Mouse (Mus musculus) layer of hippocampus, adult 9-10 months (tissue): ENCODE measurements around the gene Tfcp2l1.
"Not testable (repeated sequence)": the region's sequence is repeated elsewhere in the genome, so short reads cannot be mapped to it uniquely, and the experiment has no call there.

ENCODE experiments used
- DNase-seq: peaks from one replicate; pipeline ENCODE4 v3.0.0; 2022; ENCODE audit warnings: low spot score

The Tfcp2l1 gene

DNA sequence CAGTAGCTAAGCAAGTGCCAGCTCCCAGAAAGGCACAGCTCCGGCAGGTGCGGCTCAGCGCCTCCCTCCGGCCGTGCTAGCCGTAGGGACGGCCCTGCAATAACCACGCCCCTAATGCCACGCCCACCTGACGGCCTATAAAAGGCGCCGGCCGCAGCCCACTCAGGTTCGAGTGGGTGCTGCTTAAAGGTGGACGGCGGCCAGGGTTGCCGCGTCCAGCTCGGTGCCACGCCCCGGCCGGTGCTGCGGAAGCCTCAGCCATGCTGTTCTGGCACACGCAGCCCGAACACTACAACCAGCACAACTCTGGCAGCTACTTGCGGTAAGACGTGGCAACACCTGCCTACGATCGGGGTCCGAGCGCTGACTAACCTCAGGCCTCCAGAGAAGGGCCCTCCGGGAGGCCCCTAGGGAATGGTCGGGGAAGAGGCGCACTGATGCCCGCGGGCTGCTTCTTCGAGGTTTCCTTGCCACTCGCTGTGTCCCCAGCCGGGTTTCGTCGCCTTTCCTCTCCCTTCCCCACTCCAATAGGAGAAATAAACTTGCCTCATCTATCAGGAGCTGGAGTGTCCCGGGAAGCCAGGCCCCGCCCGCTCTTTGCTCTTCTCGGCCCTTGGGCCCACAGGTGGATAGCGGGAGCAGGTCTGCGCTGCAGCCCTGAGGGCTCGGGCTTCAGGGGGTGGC lies at the start of gene Tfcp2l1:
TSS of gene Tfcp2l1 (plus strand) at position 165 of the 684 bp plus-strand sequence.
- DNase-seq = no peak

DNA sequence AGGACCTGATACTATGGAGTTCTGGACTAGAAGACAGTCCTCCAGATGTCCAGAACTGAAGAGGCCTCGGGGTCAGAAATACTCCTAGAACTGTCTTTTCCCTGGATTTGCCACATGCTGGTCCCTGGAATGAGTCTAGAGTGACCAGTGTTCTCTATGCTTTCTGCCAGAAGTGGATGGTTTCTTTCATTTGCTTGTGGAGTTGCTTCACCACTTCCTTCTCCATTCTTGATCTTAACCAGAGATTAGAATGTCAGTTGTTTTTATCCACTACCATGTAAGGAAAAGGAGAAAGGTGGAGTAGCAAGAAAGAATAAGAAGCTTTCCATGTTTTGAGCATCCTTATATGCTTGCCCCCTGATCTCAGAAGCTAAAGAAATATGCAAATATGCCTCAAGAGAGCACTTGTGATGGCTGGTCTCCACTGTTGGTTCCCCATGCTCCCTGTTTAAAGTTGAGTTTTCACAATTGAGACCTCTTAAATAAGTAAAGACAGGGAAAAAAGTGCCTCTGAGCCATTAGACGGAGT lies 47.5 kb upstream of the Tfcp2l1 start:
- no peak for DNase-seq

DNA sequence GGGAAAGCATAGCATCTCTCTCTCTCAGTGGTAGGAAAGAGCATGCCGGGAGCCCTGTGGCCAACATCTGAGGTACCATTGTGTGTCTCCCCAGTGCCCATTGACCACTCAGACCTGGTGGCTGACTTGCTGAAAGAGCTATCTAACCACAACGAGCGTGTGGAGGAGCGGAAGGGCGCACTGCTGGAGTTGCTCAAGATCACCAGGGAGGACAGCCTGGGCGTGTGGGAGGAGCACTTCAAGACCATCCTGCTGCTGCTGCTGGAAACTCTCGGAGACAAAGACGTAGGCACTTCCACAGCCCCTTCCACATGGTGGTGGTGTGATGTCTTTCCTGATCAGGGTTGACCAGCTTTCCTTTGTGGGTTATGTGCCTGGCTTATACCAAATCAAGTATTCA lies 46.6 kb upstream of the Tfcp2l1 start:
- DNase-seq = no peak

DNA sequence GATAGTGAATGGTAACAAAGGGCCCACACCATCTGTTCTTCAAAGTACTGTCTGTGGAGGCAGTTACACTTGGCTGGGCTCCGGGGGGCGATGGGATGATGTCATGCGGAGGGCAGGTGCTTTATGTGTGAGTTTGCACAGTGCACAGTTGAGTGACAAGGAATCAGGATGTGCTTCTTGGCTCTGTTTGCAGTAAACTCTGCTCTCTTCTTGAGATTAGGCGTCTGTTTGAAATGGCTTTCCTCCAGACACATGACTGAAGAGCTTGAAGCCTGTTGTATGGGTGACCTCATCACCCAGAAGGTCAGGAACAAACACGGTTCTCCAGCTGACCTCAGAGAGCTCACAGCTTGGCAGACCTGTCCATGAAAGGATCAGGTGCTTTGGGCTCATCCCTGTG lies 38.0 kb upstream of the Tfcp2l1 start:
- DNase-seq = no peak

DNA sequence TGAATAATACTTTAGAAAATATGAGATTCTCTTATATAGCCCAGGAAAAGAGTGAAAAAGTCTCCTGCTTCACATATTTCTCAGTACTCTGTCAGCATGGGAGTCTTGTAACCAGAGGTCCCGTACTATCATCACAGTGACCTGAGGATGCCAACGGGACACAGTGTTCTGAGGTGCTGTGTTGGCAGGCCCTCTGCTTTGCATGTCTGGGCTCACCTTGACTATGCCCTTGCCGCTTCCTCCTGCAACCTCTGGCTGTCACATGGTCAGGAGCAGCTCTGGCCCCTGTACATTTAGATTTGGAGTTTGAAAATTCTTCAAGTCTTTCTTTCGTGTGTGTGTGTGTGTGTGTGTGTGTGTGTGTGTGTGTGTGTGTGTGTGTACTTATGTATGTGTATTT lies 34.8 kb upstream of the Tfcp2l1 start:
- no peak for DNase-seq

DNA sequence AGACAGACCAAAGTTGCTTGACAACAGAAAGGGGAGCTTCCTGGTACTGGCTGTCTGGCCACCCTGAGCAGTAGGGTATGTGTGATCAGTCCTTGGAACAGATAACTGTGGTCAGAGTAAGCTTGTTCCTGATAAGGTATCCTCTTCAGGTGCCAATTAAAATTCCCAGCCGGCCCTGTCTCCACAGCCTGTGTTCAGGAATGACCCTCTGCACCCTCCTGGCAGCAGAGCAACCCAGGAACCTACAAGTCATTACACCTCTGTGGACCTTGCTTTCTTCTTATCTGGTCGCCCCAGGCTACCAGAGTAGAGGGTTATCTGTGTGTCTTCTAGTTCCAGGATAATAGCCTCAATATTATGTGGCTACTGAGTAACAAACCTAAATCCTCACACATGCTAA lies 32.4 kb upstream of the Tfcp2l1 start:
- DNase-seq = no peak

DNA sequence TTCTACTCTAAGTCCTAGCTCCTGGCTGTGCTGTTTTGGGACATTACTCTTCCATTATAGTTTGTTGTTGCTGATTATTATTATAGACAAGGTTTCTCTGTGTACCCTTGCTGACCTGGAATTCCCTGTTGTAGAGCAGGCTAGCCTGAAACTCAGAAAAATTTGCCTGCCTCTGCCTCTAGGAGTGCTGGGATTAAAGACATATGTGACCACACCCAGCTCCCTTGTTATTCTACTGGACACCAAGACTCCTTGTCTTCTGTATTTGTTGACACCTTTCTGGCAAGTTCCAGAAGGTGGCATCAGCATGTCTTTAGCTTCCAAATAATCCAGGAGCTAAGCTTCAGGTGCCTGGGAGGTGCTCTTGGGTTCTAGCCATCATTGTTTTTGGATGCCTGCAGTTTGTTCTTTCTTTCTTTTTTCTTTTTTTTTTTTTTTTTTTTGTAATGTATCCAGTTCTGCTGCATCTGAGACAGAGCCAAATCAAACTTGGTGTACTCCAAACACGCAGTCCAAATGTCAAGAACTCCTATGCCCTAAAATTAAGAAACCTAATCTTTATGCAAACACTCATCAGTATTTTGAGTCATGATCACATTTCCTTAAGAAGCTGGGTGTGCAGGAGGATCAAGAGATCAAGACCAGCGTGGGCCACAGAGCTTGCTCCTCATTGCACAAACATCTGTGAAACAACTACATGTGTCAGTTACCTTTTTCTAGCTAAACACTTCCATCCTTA lies 30.1 kb upstream of the Tfcp2l1 start:
- no peak for DNase-seq

DNA sequence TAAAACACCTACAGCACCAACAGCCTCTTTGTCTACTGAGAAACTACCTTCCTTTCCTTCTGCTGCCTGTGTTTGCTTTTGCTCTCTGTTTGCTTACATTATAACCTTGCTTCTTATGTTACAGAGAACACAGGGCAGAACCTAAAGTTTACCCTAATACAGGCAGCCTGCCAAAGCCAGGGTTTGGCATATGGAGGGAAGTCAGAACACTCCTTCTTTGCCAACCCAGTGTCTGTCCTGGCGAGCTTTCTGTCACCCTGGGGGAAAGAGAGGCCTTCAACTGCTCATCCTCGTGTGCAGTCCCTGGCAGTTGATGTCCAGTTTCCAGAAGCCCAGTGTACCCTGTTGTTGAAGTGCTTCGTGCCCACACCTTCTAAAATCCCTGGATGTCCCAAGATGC lies 29.4 kb upstream of the Tfcp2l1 start:
- DNase-seq = no peak

DNA sequence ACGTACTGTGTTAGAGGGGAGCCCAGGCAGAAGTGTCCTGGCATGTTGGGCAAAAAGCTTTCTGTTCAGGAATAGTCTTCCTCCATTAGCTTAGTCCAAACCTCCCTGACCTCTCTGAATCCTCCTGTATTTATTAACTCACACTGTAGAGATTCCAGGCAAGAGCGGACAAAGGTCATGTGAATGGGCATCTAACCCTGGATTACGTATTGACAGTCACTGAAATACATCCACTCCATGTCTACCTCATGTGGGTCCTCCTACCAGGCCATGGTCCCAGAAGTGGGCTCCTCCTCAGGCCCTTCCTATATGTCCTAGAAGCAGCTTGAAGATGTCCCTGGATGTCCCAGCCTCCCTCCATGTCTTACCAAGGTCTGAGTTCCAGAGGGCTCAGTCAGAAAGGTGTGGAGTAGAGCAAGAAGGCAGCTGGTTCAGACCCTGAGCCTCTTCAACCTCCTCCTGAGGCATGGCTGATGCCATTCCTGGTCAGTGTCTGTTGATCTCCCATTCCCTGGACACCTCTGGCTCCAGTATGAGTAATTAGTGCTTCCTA lies 14.0 kb upstream of the Tfcp2l1 start:
- DNase-seq = no peak

DNA sequence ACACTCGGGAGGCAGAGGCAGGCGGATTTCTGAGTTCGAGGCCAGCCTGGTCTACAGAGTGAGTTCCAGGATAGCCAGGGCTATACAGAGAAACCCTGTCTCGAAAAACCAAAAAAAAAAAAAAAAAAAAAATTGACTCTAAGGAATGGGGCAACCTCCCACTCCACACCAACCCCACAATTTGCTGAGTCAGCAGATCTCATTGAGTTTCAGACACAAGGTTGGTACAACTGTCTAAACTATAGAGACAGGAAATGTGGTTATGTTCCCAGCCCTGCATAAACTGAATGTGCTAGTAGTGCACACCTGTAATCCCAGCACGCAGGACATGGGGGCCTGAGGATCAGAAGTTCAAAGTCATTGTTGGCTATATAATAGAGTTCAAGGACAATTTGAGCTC lies 6.7 kb upstream of the Tfcp2l1 start:
- DNase-seq = not testable (repeated sequence)

DNA sequence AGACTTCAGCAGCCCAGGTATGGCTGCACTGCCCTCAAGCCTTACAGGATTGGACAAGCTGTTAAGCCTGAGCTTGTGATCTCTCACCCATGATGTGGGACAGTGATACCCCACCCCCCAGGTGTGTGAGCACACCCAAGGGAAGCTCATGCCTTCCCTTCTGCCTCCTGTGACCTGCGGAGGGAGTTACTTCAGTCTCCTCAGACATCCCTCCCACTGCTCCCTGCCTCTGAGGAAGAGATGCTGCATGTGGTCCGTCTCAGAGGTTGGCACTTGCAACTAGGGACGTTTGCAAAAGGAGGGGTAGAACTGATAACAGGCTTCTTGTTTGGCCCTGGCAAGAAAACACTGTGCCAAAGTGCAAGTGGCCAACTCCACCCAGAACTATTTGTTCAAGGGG lies 4.9 kb upstream of the Tfcp2l1 start:
- DNase-seq = no peak

DNA sequence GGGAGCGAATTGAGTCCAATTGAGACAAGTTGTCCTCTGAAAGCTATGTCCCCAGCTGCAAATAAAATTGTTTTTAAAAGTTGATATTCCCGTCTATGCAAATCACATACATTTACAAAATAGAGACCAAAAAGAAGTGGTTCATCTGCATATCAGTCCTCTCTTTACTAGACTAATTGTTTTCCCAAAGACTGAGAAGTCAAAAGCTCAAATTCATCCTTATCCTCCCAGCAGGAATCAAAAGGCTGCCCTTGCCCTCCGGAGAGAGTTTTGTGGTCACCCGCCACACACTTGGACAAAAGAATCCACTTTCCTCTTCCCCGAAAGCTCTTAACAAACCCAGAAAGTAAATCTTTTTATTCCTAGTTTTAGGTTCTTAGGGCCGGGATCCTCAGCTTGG lies 2.3 kb upstream of the Tfcp2l1 start:
- no peak for DNase-seq

DNA sequence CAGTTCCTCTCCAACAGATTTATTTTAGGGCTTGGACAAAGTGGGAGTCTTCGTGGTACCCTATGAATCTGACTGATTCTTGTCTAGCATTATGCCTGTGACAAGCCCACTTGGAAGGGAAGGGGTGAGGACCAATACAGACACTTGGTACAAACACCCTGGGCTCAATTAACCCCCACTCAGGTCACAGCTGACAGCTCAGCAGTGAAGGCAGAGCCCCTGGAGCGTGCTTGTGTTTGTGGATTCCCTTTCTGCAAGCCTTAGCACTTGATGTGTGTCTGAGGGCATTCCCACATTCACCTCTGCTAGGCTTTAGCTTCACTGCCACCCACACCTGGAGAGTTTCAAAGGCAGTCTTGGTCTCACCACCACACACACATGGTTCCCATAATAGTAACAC lies 1.8 kb upstream of the Tfcp2l1 start:
- DNase-seq = no peak

DNA sequence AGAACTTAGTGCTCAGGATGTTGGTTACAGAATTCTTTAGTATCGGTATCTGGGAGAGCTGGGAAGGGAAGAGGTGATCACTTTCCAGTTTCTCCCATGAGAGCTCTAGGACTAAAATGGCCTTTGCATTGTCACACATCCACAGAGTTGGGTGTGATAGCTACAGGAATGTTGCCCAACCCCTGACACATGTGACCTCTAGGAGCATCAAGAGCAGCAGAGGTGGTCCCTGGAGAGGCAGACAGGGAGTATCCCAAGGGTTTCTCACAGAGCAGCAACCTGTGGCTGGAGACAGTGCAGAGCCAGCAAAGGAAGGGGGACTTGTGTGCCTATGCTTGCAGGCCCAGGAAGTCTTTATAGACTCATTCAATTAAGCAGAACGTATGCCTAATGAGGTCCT lies 1.3 kb upstream of the Tfcp2l1 start:
- no peak for DNase-seq

DNA sequence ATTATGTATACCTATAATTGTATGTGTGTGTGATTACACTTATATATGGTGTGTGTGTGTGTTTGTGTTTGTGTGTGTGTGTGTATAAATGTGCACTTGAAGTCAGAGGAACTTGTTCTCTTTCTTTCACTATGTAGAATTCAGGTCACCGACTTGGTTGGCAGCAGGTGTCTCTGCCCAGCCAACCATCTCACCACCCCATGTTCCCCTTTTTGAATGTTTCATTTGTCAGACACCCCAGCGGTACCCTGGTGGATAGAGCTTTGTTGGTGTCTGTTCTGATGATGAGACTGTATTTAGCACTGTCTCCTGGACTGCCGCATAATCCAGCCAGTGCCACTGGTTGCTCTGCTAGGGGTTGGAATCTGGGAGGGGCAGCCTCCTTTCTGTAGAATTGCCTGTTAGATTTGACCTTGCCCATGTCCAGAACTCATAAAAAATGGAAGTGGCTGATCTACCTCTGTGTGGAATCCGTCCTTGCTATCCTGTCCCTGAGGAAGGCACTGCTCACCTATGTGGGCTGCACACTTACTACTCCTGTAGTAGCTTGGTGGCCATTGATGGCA lies 5.8 kb downstream of the Tfcp2l1 start:
- no peak for DNase-seq

DNA sequence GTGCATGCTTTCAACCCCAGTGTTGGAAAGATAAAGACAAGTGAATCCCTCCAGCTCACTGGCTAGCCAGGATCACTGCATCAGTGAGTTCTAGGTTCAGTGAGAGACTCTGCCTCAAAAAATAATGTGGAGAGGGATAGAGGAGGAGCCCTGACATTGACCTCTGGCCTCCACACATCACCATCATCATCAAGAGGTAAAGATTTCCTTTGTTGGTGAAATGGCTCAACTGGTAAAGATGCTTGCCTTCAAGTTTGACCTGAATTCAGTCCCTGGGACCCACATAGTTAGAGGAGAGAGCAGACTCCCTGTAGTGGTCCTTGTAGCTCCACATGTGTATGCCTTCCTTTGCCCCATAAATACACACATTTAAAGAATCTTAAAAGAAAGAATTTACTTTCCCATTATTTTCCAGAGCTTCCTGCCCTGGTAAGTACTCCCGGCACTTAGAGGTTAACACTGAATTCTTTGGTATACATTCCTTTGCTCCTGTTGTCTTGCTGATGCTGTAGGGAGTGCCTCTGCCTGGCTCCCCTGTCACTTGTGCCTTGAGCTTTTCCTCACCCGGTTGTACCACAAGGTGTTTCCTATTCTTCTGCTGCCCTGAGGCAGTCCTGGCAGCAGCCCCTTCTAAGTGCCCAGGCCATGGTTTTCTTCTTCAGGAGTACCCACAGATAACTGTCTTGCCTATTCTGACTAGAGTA lies 14.7 kb downstream of the Tfcp2l1 start:
- DNase-seq = no peak

DNA sequence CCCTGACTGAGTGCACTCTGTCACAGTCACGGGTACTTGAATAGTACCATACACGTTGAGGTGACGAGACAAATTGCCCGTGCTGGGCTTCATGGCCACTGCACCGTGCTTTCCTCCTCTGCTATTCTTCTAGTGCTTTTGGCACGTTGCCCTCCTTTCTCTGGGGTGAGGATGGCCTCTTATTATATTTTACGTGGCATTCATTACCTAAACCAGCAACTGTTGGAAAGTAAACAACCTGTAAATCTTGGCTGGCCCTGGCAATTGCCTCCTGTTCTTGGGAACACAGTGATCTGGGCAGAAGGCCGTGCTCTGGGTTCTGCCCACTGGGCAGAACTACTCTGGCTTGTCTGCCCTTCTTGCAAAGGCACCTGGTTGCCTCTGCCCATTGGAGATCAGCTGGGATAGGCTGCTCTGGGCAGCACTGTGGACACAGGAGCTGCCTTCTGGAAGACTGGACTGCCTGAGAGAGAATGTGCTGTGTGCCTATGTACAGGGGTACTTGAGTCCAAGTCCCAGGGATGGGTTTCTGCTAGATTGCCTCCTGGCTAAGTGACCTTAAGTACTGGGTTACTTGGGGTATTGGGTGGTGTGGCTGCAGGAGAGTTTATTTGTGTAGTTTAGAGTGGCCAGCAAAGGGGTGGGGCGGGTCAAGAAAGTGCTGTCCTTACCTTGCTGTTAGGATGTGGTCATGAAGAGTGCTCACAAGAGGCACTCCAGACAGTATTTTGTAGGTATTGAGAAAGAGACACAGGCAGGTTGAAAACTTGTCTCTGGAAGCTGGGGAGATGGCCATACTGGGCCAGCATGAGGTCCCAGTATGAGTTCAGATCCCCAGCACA lies 15.6 kb downstream of the Tfcp2l1 start:
- DNase-seq = no peak

DNA sequence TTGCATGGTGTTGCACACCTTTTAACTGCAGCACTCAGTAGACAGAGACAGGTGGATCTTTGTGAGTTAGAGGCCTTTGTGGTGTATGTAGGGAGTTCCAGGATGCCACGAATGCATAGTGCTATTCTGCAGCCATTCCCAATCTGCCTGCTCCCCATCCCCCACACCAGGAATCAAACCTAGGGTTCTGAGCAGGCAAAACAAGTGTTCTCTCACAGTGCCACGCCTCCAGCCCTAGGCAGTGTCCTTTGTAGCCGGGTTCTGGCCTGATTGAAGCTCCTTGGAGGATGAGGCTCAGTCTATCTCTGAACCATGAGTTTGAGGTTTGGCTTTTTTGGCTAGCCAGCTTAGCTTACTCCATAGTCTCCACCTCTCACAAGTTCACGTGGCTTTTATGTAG lies 18.0 kb downstream of the Tfcp2l1 start:
- DNase-seq = no peak

DNA sequence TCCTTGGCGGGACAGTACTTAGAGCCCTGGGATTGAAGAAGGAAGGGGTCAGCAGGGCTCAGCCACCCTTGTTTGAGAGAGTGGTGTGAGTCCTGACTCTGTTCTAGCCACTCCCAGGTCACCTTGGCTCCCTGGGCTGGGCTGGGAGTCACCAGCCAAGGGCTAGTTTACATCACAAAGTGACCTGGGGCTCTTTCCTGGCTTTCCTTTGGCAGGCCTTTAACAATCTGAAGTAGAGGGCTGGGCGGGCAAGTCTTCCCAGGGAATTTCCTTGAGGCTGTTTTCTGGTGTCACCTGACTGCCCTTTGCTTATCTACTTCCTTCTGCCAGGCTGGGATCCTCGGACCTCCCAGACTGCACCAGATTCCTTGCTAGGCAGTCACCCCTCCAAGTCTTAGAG lies 20.3 kb downstream of the Tfcp2l1 start:
- DNase-seq = no peak

DNA sequence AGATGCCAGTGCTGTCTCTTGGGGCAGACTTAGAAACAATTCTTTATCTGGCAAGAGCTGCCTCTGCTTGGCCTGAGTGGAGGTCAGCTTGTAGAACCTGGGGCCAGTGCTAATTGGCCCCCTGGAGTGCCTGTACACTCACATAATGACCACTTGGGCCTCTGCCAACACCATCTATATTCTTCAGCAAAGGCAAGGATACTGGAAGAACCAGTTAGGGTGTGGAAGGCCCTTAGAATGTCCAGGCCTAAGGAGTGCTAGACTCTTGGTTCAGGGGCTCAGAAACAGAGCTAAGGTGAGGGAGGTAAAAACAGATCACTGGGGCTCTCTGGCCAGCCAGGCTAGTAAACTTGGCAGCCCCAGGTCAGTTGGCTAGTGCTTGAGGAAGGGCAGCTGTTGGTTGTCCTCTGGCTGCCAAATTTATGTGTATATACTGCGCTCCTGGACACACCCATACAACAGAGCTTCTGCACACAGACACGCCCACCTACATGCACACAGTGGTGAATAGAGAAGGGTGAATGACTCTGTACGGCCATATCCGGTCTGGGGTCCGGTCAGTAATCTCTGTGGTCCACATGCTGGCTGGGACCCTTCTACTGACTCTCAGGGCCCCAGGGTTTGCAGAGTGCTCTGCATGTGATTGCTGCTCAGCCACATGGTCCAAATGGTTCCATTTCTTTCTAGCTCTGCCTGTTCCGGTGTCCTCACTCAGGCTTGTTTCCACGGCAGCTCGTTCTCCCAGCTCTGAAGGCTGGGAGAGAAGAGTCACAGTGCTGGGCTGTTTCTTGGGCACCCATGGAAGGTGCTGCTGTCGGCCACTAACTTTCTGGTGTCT lies 22.4 kb downstream of the Tfcp2l1 start:
- DNase-seq = no peak

DNA sequence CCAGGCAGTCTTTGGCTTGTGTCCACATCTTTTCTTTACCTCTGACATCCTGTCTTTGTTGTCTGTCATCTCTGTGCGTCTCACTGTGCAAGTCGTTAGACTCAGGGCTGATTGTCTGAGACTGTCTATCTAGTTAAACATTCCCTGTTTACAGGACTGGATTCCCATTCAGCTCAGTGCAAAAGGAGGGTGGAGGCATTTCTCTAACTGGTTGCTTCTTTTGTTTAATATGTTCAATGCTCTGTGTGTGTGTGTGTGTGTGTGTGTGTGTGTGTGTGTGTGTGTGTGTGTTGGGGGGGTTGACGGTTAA lies 23.0 kb downstream of the Tfcp2l1 start:
- DNase-seq = no peak
